Mouse (Mus musculus): ENCODE data around the gene Mprip.
A peak's percentile ranks its signal among the peaks of the same experiment; 100 is the strongest.

DNA sequence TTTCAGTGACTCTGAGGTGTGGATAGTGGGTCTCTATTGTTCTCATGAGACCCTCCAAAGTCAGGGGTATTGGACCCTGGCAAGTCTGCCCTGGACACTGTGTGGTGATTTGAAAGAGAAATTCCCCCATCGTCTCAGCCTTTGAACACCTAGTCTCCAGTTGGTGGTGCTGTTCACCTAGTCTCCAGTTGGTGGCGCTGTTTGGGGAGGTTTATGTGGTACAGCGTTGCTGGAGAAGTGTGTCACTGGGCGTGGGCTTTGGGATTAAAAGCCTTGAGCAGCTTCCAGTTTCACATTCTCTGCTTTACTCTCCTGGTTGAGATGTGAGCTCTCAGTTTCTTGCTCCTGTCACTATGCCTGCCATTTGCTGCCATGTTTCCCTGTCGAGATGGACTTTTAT lies 28.1 kb upstream of the Mprip start:
- TF ChIP-seq EP300 (IDR thresholded peaks at IDR 0.05; ENCODE audit: low read depth) (no peak), CTCF (IDR thresholded peaks at IDR 0.05; ENCODE audit: low read depth) (peak; percentile 77)
